Mouse (Mus musculus) liver, embryonic 14.5 days (tissue): Measurements from ENCODE around the gene Gm28053. TPM values are rescaled to one million over a fixed set of nuclear protein-coding genes. Genes with fewer than 3 reads are reported as not detected.

Source experiments
- ATAC-seq: fragments of 200-750 bp; cut with Nextera tagmentation; 2 replicates; pipeline ENCODE4 v1.8.0; 2017; ENCODE audit warnings: moderate number of reproducible peaks, mild to moderate bottlenecking, moderate library complexity; ENCODE audit not compliant: insufficient read depth
- DNase-seq, 3 experiments: peaks; one replicate each; pipeline ENCODE4 v3.0.0-alpha.2; 2012 to 2013; ENCODE audit warnings: low read depth in 3 of 3, low spot score in 3 of 3
- H3K27ac ChIP-seq: fragments of 300-500 bp; sonication (generic); 2 replicates; pipeline ENCODE4 v1.5.1; 2014; ENCODE audit warnings: moderate library complexity, mild to moderate bottlenecking, control low read depth, inconsistent platforms
- H3K27me3 ChIP-seq: fragments of 300-500 bp; sonication (generic); 2 replicates; pipeline ENCODE4 v1.6.1; 2014; ENCODE audit warnings: mild to moderate bottlenecking, low read length, moderate library complexity; ENCODE audit not compliant: control insufficient read depth, insufficient read depth
- H3K36me3 ChIP-seq: fragments of 300-500 bp; sonication (generic); replicated peaks from 2 replicates; pipeline ENCODE4 v1.6.1; 2014; ENCODE audit warnings: low read depth; ENCODE audit not compliant: control insufficient read depth, insufficient read depth
- H3K4me1 ChIP-seq, 2 experiments: fragments of 200-500 bp in 1 of 2; fragments of 300-500 bp in 1 of 2; sonication (generic) in 1 of 2; replicated peaks; 2 replicates each; pipeline ENCODE4 v1.6.1; 2012 to 2014; ENCODE audit warnings: antibody characterized with exemption in 1 of 2, inconsistent platforms in 1 of 2, low read length in 1 of 2; ENCODE audit not compliant: control insufficient read depth in 2 of 2, insufficient read depth in 2 of 2
- H3K4me2 ChIP-seq: fragments of 300-500 bp; sonication (generic); 2 replicates; pipeline ENCODE4 v1.6.1; 2014; ENCODE audit warnings: low read depth, mild to moderate bottlenecking, control low read depth, moderate library complexity
- H3K4me3 ChIP-seq, 2 experiments: fragments of 200-500 bp in 1 of 2; fragments of 300-500 bp in 1 of 2; sonication (generic) in 1 of 2; 2 replicates each; pipeline ENCODE4 v1.5.1; 2012 to 2014; ENCODE audit warnings: low read depth in 2 of 2, low read length in 2 of 2, mild to moderate bottlenecking in 2 of 2, control low read depth in 1 of 2, inconsistent platforms in 1 of 2, moderate library complexity in 1 of 2; ENCODE audit not compliant: insufficient read depth in 1 of 2
- H3K9ac ChIP-seq: fragments of 300-500 bp; sonication (generic); replicated peaks from 2 replicates; pipeline ENCODE4 v1.6.1; 2014; ENCODE audit warnings: mild to moderate bottlenecking, control low read depth, moderate library complexity
- H3K9me3 ChIP-seq: fragments of 300-500 bp; sonication (generic); 2 replicates; pipeline ENCODE4 v1.6.1; 2016; ENCODE audit warnings: low read length, mixed read lengths; ENCODE audit not compliant: control insufficient read depth
- CTCF ChIP-seq: IDR thresholded peaks from 2 replicates; pipeline ENCODE4 v1.5.1; 2016; ENCODE audit warnings: antibody characterized with exemption, low read depth, control low read depth
- EP300 ChIP-seq: IDR thresholded peaks from 2 replicates; pipeline ENCODE4 v1.6.1; 2016; ENCODE audit warnings: antibody characterized with exemption, low read depth
- WGBS: fragments of 180-500 bp; shearing (Covaris S2); extraction: QIAGEN DNeasy Blood & Tissue Kit; methylation state at CpG from one replicate; pipeline ENCODE4 v1.1.7; 2014; ENCODE audit not compliant: insufficient replicate concordance; 5-methylcytosine and 5-hydroxymethylcytosine counted together
- polyA plus RNA-seq, 2 experiments: library from polyadenylated mRNA; depleted of rRNA in 1 of 2; stranded (reverse) in 1 of 2; unstranded in 1 of 2; fragments of >200 nt; fragmentation: Nextera tagmentation in 1 of 2; extraction: Ambion mirVana in 1 of 2; gene quantifications; 2 replicates each; pipeline versions ENCODE4 v1.2.1 to v1.2.3; 2012 to 2014

Gm28053 gene
- polyA plus RNA-seq, 2 experiments, result 0.39 to 0.48 TPM

- Histone ChIP-seq H3K4me2 (no peak overlapping the region), H3K36me3 (no peaks in the 10 kb centered on the region), H3K9me3 (no peaks in the 10 kb centered on the region), H3K4me3 (no peak overlapping the region; a peak in 1 of 4 replicates), H3K27ac (no peak overlapping the region), H3K9ac (no peak overlapping the region), H3K27me3 (no peaks in the 10 kb centered on the region), H3K4me1 (peaks cover 0 to 2% of the 10 kb centered on the region in 2 experiments; a peak in 1 of 4 replicates)
- ATAC-seq, result no peak
- 33% methylated on average over 3 of the region's 3 CpGs for WGBS
- no peak for DNase-seq
- no peak for TF ChIP-seq CTCF
- TF ChIP-seq EP300, result no peak
Measured at GRCm38 (mm10) chr6:48706130-48706529, 12.3 kb upstream of the Gm28053 start.

DNA sequence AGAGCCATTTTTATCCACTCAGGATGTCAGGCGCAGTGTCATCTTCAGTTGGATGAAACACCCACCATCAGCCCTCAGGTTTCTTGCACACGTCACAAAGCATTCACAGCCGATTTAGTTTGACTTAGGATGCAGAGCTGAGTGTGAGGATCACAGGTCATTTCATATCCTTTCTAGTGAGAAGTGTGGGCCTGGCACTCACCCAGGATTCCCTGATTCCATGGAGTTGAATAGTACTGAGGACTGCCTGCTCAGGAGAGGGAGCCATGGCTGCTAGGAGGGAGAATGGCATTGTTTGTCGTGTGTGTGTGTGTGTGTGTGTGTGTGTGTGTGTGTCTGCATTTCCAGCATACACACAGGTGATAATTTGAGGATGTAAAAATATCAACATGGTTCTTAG is 1.9 kb downstream of the Gm28053 start:
- H3K4me1 ChIP-seq, result no peaks in the 10 kb centered on the region
- H3K4me2 ChIP-seq, result no peak overlapping the region
- no peaks in the 10 kb centered on the region for H3K9me3 ChIP-seq
- DNase-seq (no peak), ATAC-seq (no peak)
- TF ChIP-seq EP300 (no peak), CTCF (no peak)
- no peaks in the 10 kb centered on the region for H3K36me3 ChIP-seq
- WGBS, result 63% methylated on average over 4 of the region's 4 CpGs
- H3K4me3 ChIP-seq, result no peak overlapping the region
- H3K9ac ChIP-seq, result no peak overlapping the region
- no peak overlapping the region for H3K27ac ChIP-seq
- H3K27me3 ChIP-seq, result no peaks in the 10 kb centered on the region

GRCm38 (mm10) chr6:48723468-48723867 is 5.1 kb downstream of the Gm28053 start:
- H3K27me3 ChIP-seq, result no peaks in the 10 kb centered on the region
- H3K4me3 ChIP-seq, result no peak overlapping the region
- no peaks in the 10 kb centered on the region for H3K9me3 ChIP-seq
- ATAC-seq, result no peak
- TF ChIP-seq EP300 (no peak), CTCF (no peak)
- DNase-seq, result no peak
- no peaks in the 10 kb centered on the region for H3K36me3 ChIP-seq
- no peak overlapping the region for H3K27ac ChIP-seq
- no peak overlapping the region for H3K4me2 ChIP-seq
- 46% methylated on average over 8 of the region's 8 CpGs for WGBS
- no peak overlapping the region for H3K9ac ChIP-seq
- no peaks in the 10 kb centered on the region; a peak in 1 of 4 replicates for H3K4me1 ChIP-seq

GRCm38 (mm10) chr6:48725476-48725875 is 7.1 kb downstream of the Gm28053 start:
- H3K9me3 ChIP-seq, result no peaks in the 10 kb centered on the region
- no peak for ATAC-seq
- no peak overlapping the region for H3K4me3 ChIP-seq
- H3K4me1 ChIP-seq, result no peaks in the 10 kb centered on the region; a peak in 1 of 4 replicates
- TF ChIP-seq EP300, result no peak
- TF ChIP-seq CTCF, result no peak
- H3K27ac ChIP-seq, result no peak overlapping the region
- H3K4me2 ChIP-seq, result no peak overlapping the region
- no peaks in the 10 kb centered on the region for H3K27me3 ChIP-seq
- H3K36me3 ChIP-seq, result no peaks in the 10 kb centered on the region
- H3K9ac ChIP-seq, result no peak overlapping the region
- DNase-seq, result no peak
- 7% methylated on average over 1 of the region's 1 CpGs for WGBS

DNA sequence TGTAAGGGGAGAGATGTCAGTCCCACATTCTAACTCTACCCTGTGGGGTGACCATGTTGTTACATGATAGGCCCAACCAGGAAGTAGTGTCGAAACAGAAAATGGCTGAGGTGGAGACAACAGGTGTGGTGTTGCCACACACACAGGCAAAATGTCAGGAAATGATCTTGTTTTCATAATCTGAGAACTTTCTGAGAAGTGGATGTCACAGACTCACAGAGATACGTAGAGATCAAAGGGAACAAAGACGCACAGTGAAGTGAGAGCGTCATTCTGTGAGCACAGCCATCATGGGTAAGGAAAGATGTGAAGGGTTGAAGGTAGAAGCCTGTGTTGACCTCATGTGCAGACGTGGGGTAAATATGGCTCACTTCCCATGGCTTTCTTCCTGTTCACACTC is 9.4 kb downstream of the Gm28053 start:
- no peak for TF ChIP-seq EP300
- TF ChIP-seq CTCF, result no peak
- no peak overlapping the region for H3K9ac ChIP-seq
- no peak overlapping the region for H3K4me2 ChIP-seq
- H3K4me3 ChIP-seq, result no peak overlapping the region
- H3K27ac ChIP-seq, result no peak overlapping the region
- H3K27me3 ChIP-seq, result no peaks in the 10 kb centered on the region
- no peaks in the 10 kb centered on the region for H3K9me3 ChIP-seq
- H3K36me3 ChIP-seq, result no peaks in the 10 kb centered on the region
- WGBS, result 59% methylated on average over 5 of the region's 5 CpGs
- no peaks in the 10 kb centered on the region; a peak in 1 of 4 replicates for H3K4me1 ChIP-seq
- no peak for ATAC-seq
- DNase-seq, result no peak
